Mouse (Mus musculus): ENCODE results near the gene Rcc1. TPM values are rescaled to one million over a fixed set of nuclear protein-coding genes. Genes with fewer than 3 reads are reported as not detected.
"Not testable (repeated sequence)": the region's sequence is repeated elsewhere in the genome, so short reads cannot be mapped to it uniquely, and the experiment has no call there.

Rcc1 gene
- polyA plus RNA-seq, 1 experiment from 2014 or later = 103 TPM

DNA sequence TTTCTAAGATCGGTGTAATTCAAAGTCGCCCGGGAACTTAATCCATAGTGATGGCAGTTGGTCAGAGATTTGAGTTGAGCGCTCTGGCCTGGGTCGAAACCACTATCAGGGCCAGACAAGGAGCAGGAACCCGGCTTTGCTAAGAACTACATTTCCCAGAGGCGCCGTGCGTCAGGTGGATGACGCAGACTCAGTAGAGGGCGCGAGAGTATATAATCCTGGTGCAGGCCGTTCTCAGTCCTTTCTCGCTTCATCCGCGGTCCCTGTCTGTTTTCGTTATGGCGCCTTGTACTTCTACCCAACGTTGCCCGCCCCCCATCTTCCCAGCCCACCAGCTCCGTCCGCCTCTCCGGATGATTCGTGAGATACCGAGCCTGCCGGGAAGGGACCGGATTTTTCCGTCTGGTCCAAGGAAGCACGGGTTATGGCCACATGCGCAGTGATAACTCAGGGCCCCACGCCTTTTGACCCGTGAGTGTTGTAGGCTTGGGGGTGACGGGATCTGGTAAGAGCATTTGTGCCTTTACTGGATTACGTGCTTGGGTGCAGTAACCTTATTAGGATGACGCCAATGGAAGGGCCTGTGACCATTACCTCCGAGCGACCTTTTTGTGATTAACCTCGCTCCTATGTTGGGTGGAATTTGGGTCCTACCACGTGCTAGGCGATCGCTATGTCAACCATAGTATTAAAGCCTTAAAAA lies 44.8 kb downstream of the Rcc1 start:
- peak overlapping the region; percentile 85 for H3K27ac ChIP-seq
- H3K9me3 ChIP-seq = no peaks in the 10 kb centered on the region
- peak overlapping the region; percentile 86 for H3K4me2 ChIP-seq
- peak; percentile 95 for ATAC-seq (ENCODE audit: low FRiP score)
- H3K36me3 ChIP-seq (replicated peaks) = peaks cover 36% of the 10 kb centered on the region
- WGBS = 1% methylated on average over 41 of the region's 41 CpGs
- no peaks in the 10 kb centered on the region for H3K27me3 ChIP-seq
- H3K4me3 ChIP-seq (replicated peaks) = peak overlapping the region; percentile 71
- H3K4me1 ChIP-seq = peaks cover 15% of the 10 kb centered on the region
- peak overlapping the region; percentile 85 for H3K9ac ChIP-seq

DNA sequence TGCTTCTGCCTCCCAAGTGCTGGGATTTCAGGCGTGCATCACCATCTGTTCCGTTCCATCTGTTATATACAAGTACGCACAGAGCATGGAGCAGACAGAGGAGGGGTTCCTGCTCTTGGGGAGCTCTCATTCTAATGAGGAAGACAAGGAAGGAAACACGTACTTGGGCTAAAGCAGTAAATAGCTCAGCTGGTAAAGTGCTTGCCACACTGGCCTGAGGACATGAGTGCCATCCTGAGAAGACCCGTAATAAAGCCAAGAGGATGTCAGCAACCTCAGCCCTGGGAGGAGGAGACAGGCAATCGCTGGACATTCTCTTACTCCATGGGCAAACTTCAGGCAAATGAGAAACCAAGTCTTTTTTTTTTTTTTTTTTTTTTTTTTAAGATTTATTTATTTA lies 47.4 kb downstream of the Rcc1 start:
- Histone ChIP-seq H3K9ac (no peak overlapping the region), H3K27ac (no peak overlapping the region), H3K36me3 (replicated peaks) (peaks cover 13% of the 10 kb centered on the region), H3K27me3 (no peaks in the 10 kb centered on the region), H3K9me3 (no peaks in the 10 kb centered on the region), H3K4me1 (peaks cover 23% of the 10 kb centered on the region), H3K4me3 (replicated peaks) (no peak overlapping the region), H3K4me2 (no peak overlapping the region)
- no peak for ATAC-seq (ENCODE audit: low FRiP score)
- 82% methylated on average over 6 of the region's 6 CpGs for WGBS

DNA sequence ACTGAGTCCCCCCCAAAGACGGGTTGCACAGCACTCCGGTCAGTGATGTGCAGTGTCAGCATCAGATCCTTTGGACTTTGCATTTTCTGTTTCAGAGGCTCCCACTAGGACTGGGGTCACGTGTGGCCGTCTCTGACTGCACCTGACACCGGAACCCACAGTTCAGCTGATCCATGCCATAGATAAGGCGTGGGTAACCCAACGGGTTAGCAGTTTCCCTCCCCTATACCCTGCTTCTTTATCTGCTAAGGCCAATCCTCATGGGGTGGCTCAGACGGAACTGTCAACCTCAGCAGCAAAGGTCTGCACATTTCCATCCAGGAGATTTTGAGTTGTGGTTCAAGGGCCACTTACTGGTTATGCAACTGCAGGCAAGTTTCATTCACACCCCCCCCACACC lies 48.1 kb downstream of the Rcc1 start:
- H3K4me1 ChIP-seq = peaks cover 19% of the 10 kb centered on the region
- peaks cover 6% of the 10 kb centered on the region for H3K36me3 ChIP-seq (replicated peaks)
- H3K9ac ChIP-seq = no peak overlapping the region
- H3K27me3 ChIP-seq = no peaks in the 10 kb centered on the region
- H3K4me2 ChIP-seq = no peak overlapping the region
- ATAC-seq (ENCODE audit: low FRiP score) = no peak
- no peaks in the 10 kb centered on the region for H3K9me3 ChIP-seq
- H3K4me3 ChIP-seq (replicated peaks) = no peak overlapping the region
- 86% methylated on average over 8 of the region's 8 CpGs for WGBS
- no peak overlapping the region for H3K27ac ChIP-seq

DNA sequence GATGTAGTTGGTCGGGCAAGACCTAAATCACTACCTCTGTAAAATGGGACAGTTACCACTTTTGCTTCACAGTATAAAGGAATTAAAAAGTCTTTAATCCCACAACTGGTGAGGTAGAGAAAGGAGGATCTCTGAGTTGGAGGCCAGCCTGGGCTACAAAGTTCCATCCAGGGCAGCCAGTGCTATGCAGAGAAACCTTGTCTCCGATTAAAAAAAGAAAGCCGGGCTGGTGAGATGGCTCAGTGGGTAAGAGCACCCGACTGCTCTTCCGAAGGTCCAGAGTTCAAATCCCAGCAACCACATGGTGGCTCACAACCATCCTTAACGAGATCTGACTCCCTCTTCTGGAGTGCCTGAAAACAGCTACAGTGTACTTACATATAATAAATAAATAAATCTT lies 49.9 kb downstream of the Rcc1 start:
- not testable (repeated sequence) for ATAC-seq (ENCODE audit: low FRiP score); H3K27me3 ChIP-seq; H3K4me1 ChIP-seq; H3K9ac ChIP-seq; H3K9me3 ChIP-seq; H3K36me3 ChIP-seq (replicated peaks); H3K27ac ChIP-seq
- Histone ChIP-seq H3K4me2 (peak overlapping the region; percentile 64), H3K4me3 (replicated peaks) (peak overlapping the region; percentile 40)
- WGBS = 43% methylated on average over 6 of the region's 6 CpGs

DNA sequence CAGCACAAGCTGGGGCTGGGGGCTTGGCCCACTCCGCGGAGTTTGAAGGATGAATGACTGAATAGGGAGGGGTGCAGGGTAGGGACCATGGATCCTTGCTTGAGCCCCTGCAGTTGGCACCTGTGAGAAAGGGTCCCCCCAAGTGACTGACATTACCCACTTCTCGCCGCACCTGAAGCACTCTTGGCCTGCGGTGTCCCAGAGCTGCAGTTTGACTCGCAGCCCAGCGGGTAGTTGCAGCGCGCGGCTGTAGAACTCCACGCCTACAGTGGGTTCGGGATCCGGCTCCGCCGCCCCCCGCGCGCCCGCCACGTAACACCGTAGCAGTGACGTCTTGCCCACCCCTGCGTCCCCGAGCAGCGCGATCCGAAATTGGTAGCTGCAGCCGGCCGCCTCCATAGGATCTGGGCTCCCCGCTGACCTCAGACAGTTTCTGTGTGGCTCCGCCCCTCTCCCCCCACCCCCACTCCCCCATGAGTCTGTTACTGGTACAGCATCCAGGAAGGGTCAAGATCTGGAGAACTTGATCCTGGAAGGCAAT lies 50.4 kb downstream of the Rcc1 start, which contains the start of gene Rab42:
TSS of gene Rab42 (minus strand) at position 447 of the 541 bp plus-strand sequence.
- H3K4me2 ChIP-seq = peak within 1 kb of the TSS; percentile 64
- H3K27me3 ChIP-seq = no peaks in the 10 kb centered on the region
- no peaks in the 10 kb centered on the region for H3K36me3 ChIP-seq (replicated peaks)
- H3K9me3 ChIP-seq = no peaks in the 10 kb centered on the region
- H3K27ac ChIP-seq = no peak within 1 kb of the TSS
- H3K9ac ChIP-seq = peak within 1 kb of the TSS; percentile 53
- ATAC-seq (ENCODE audit: low FRiP score) = no peak
- peaks cover 8% of the 10 kb centered on the region for H3K4me1 ChIP-seq
- H3K4me3 ChIP-seq (replicated peaks) = peak within 1 kb of the TSS; percentile 40
- WGBS = 3% methylated on average over 30 of the region's 31 CpGs

DNA sequence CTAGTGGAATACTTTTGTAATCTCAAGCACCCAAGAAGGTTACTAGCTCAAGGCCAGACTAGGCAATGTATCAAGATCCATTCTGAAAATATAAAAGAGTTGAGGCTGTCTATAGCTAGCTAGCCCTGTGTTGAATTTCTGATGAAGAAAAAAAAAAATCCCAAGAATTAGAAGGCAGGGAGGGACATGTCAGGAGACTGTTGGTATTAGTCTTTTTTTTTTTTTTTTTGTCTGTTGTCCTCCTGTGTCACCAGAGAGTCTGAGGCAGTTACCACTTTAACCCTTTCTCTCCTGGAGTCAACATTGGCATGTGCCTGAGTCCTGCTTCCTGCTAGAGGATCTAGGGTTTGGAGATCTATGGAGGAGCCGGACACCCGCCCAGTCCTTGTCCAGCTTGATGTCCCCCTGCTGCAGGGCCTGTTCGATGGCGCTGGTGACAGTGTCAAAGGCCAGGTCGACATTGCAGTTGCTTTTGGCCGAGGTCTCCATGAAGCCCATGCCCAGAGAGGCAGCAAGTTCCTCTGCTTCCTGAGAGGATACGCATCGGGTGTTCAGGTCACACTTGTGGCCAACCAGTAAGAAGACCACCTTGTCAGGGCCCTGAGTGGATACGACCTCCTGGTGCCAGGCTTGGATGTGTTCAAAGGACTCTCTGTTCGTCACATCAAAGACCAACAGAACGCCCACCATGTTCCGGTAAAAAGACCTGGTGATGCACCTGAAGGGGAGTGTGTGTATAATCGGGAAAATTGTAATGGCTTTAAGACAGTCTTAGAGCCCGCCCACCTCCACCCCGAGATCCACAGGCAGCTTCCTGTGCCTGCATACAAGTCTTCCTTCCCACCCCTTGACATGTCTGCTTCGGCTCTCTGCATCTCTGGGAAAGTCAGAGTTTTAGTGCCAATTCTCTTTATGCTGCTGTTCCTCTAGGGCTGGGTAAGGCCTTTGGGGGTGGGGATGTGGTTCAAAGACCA lies 51.2 kb downstream of the Rcc1 start:
- H3K27me3 ChIP-seq = no peaks in the 10 kb centered on the region
- no peak for ATAC-seq (ENCODE audit: low FRiP score)
- H3K27ac ChIP-seq = no peak overlapping the region
- 74% methylated on average over 16 of the region's 16 CpGs for WGBS
- H3K4me1 ChIP-seq = peaks cover 8% of the 10 kb centered on the region
- no peak overlapping the region for H3K9ac ChIP-seq
- H3K4me2 ChIP-seq = peak overlapping the region; percentile 64
- H3K9me3 ChIP-seq = no peaks in the 10 kb centered on the region
- no peaks in the 10 kb centered on the region for H3K36me3 ChIP-seq (replicated peaks)
- peak overlapping the region; percentile 40 for H3K4me3 ChIP-seq (replicated peaks)

DNA sequence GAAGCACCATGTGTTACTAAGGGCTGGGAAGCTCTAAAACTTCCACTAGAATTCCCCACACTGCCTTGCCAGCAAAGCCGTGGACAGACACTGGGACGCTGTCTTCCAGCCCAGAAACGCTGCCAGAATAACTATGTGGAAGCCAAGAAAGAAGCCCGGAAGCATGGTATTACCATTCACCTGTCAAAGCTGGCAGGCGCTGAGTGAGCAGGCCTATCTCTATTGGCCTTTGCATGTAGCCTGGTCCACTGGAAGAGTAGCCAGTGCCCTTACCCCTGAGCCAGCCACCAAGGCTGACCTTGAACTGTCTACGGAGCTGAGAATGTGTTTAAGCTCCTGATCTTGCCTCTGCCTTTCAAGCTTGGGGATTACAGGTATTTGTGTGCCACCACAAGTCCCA lies 51.9 kb downstream of the Rcc1 start:
- no peak overlapping the region for H3K4me2 ChIP-seq
- no peak overlapping the region for H3K4me3 ChIP-seq (replicated peaks)
- no peaks in the 10 kb centered on the region for H3K27me3 ChIP-seq
- peak overlapping the region; percentile 13; the same call in 1 of the 2 replicates for H3K27ac ChIP-seq
- H3K9me3 ChIP-seq = no peaks in the 10 kb centered on the region
- no peak overlapping the region for H3K9ac ChIP-seq
- H3K36me3 ChIP-seq (replicated peaks) = no peaks in the 10 kb centered on the region
- WGBS = 89% methylated on average over 6 of the region's 6 CpGs
- ATAC-seq (ENCODE audit: low FRiP score) = no peak
- peaks cover 8% of the 10 kb centered on the region for H3K4me1 ChIP-seq

DNA sequence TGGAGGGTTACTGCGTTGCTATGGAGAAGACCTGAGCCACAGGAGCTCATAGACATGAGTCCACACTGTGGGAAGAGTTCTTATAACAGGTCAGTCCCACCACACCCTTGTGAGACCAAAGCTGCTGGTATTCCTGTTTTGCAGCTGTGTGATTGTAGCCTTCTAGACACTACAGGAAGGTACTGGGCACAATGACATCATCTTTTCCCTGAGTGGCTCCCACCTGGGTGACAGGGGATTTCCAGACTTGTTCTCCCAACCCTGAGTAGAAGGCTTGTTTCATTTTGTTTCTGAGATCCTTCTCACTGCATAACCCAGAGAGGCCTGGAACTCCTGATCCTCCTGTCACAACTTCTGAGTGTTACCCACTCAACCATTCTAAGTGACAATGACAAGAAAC lies 53.6 kb downstream of the Rcc1 start:
- WGBS = 91% methylated on average over 1 of the region's 1 CpGs
- Histone ChIP-seq H3K9me3 (no peaks in the 10 kb centered on the region), H3K36me3 (replicated peaks) (no peaks in the 10 kb centered on the region), H3K9ac (no peak overlapping the region), H3K4me3 (replicated peaks) (no peak overlapping the region), H3K27ac (no peak overlapping the region), H3K4me1 (peaks cover 8% of the 10 kb centered on the region), H3K27me3 (no peaks in the 10 kb centered on the region), H3K4me2 (no peak overlapping the region)
- ATAC-seq (ENCODE audit: low FRiP score) = no peak

DNA sequence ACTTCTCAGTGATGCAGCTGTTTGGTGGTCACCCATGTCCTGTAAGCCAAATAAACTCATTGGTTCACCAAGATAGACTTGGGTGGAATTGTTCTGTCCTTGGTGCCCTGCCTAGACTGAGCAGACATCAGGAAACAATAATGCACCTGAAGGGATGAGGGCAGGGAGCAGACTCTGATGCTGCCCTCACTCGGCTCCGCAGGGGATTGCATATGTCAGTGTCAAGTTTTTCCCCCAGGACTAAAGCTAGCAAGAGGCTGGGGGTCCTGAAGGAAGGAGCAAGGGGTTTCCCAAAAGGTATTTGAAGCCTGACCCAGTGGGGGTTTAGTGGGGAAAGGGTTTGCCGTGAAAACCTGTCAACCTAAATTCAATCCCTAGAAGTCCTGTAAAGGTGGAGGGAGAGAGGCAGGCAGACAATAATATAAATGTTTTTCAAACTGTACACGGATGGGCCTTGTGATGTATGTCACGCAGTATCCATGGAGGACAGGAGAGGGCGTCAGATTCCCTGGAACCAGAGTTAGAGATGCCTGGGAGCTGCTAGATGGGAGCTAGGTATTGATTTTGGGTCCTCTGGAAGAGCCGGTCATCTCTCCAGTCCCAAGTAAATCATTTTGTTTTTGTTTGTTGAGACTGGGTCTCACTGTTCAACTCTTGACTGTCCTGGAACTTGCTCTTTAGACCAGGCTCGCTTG lies 57.6 kb downstream of the Rcc1 start:
- no peak overlapping the region for H3K4me3 ChIP-seq (replicated peaks)
- ATAC-seq (ENCODE audit: low FRiP score) = no peak
- no peak overlapping the region for H3K27ac ChIP-seq
- H3K27me3 ChIP-seq = no peaks in the 10 kb centered on the region
- WGBS = 47% methylated on average over 8 of the region's 8 CpGs
- H3K9me3 ChIP-seq = peaks cover 5% of the 10 kb centered on the region; the same call in 1 of the 2 replicates
- no peak overlapping the region for H3K9ac ChIP-seq
- no peaks in the 10 kb centered on the region for H3K4me1 ChIP-seq
- H3K36me3 ChIP-seq (replicated peaks) = peaks cover 22% of the 10 kb centered on the region
- H3K4me2 ChIP-seq = no peak overlapping the region

DNA sequence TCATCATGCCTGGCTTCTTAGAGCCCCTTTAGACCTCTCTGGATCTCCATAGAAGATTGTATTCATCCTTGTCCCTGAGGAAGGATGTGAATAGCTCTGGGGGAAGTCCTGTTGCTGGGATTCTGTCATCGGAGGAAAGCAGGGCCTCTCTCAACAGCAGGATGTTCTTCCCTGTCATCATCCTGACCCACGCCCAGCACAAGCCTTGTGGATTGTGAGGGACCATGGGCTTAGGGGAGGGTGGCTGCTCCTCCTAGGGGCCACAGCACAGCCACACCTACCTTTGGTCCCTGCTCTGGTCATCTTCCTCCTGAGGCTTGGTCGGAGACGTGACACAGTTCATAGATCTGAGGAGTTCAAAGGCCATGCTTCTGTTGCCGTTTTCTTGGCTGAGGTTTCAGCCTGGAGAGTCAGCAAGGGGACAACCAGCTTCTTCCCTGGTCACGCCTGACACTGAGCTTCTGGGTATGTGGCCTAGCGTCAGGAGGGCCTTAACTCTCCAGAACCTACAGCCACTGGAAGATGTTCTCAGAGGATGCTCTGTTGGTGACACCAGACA lies 59.6 kb downstream of the Rcc1 start:
- H3K4me2 ChIP-seq = no peak overlapping the region
- no peak overlapping the region for H3K9ac ChIP-seq
- peaks cover 36% of the 10 kb centered on the region for H3K36me3 ChIP-seq (replicated peaks)
- H3K4me3 ChIP-seq (replicated peaks) = no peak overlapping the region
- H3K4me1 ChIP-seq = no peaks in the 10 kb centered on the region
- no peaks in the 10 kb centered on the region for H3K27me3 ChIP-seq
- 88% methylated on average over 7 of the region's 7 CpGs for WGBS
- peaks cover 5% of the 10 kb centered on the region; the same call in 1 of the 2 replicates for H3K9me3 ChIP-seq
- H3K27ac ChIP-seq = no peak overlapping the region
- ATAC-seq (ENCODE audit: low FRiP score) = no peak

DNA sequence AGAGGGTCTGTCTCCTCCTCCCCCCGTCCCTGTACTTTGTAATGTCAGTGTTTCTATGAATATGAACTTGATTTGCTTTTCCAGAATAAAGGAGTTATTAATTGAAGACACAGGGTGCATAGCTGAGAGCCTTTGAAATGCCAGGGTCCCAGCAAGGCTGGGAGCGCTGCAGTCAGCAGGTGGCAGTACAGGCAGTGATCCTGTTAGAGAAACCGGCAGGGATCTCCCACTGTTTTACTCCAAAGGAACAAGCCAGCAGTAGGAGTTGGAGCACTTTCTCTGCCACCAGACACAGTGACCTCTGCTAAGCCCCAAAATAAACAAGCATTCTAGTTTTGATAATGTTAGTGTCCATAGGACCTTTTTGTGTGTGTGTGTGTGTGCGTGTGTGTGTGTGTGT lies 60.4 kb downstream of the Rcc1 start:
- Histone ChIP-seq H3K27ac (no peak overlapping the region), H3K4me3 (replicated peaks) (no peak overlapping the region), H3K4me2 (no peak overlapping the region), H3K36me3 (replicated peaks) (peaks cover 36% of the 10 kb centered on the region), H3K27me3 (no peaks in the 10 kb centered on the region), H3K9ac (no peak overlapping the region), H3K4me1 (no peaks in the 10 kb centered on the region), H3K9me3 (peaks cover 5% of the 10 kb centered on the region; the same call in 1 of the 2 replicates)
- ATAC-seq (ENCODE audit: low FRiP score) = no peak
- 41% methylated on average over 4 of the region's 4 CpGs for WGBS

Data from forebrain, embryonic 12.5 days (tissue).